Mouse (Mus musculus) stomach, embryonic 15.5 days (tissue): ENCODE results near the gene Erc2. TPM values are rescaled to one million over a fixed set of nuclear protein-coding genes. Genes with fewer than 3 reads are reported as not detected.

ENCODE experiments used
- ATAC-seq: fragments of 200-750 bp; cut with Nextera tagmentation; 2 replicates; pipeline ENCODE4 v1.8.0; 2017; ENCODE audit warnings: low read depth, moderate number of reproducible peaks, moderate TSS enrichment; ENCODE audit not compliant: insufficient read depth, low FRiP score
- H3K27ac ChIP-seq: fragments of 300-500 bp; sonication (generic); 2 replicates; pipeline ENCODE4 v1.5.1; 2015; ENCODE audit warnings: mild to moderate bottlenecking, inconsistent platforms
- H3K27me3 ChIP-seq: fragments of 300-500 bp; sonication (generic); replicated peaks from 2 replicates; pipeline ENCODE4 v1.6.1; 2015; ENCODE audit warnings: inconsistent platforms
- H3K36me3 ChIP-seq: fragments of 300-500 bp; sonication (generic); 2 replicates; pipeline ENCODE4 v1.6.1; 2015; ENCODE audit warnings: inconsistent platforms
- H3K4me1 ChIP-seq: fragments of 300-500 bp; sonication (generic); 2 replicates; pipeline ENCODE4 v1.6.1; 2015; ENCODE audit warnings: inconsistent platforms
- H3K4me2 ChIP-seq: fragments of 300-500 bp; sonication (generic); 2 replicates; pipeline ENCODE4 v1.6.1; 2015; ENCODE audit warnings: mild to moderate bottlenecking, inconsistent platforms
- H3K4me3 ChIP-seq: fragments of 300-500 bp; sonication (generic); replicated peaks from 2 replicates; pipeline ENCODE4 v1.5.1; 2015; ENCODE audit warnings: inconsistent platforms
- H3K9ac ChIP-seq: fragments of 300-500 bp; sonication (generic); 2 replicates; pipeline ENCODE4 v1.6.1; 2015; ENCODE audit warnings: inconsistent platforms
- H3K9me3 ChIP-seq: fragments of 300-500 bp; sonication (generic); 2 replicates; pipeline ENCODE4 v1.6.1; 2016; ENCODE audit warnings: inconsistent platforms
- WGBS: fragments of 180-500 bp; shearing (Covaris S2); methylation state at CpG from one replicate; pipeline ENCODE4 v1.1.7; 2015; 5-methylcytosine and 5-hydroxymethylcytosine counted together
- polyA plus RNA-seq: library from polyadenylated mRNA; unstranded; fragments of >200 nt; fragmentation: Nextera tagmentation; extraction: Ambion mirVana; gene quantifications from 2 replicates; pipeline ENCODE4 v1.2.1, GENCODE M21; 2015

Erc2 gene
- polyA plus RNA-seq, 1 experiment from 2014 or later = 4.8 TPM

DNA sequence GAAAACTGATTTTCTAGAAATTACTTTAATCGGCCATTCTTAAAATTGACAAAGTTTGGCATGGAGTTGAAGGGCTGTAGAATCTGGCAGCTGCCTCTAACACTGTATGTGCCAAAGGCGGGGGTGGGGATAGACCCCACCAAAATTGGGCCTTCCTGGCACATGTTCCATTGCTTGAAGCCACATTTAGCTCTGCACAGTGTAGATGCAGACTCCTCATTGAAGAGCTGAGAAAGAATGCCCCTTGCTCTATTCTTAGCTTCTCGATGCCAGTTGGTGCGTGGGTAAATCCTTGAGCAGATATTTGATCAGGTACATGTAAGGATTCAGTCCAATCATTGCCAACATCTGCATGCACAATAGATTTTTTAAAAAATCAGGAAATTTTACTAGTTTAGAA, 621.2 kb downstream of the Erc2 start:
- no peaks in the 10 kb centered on the region for H3K36me3 ChIP-seq
- WGBS = 90% methylated on average over 4 of the region's 4 CpGs
- no peaks in the 10 kb centered on the region for H3K27me3 ChIP-seq

DNA sequence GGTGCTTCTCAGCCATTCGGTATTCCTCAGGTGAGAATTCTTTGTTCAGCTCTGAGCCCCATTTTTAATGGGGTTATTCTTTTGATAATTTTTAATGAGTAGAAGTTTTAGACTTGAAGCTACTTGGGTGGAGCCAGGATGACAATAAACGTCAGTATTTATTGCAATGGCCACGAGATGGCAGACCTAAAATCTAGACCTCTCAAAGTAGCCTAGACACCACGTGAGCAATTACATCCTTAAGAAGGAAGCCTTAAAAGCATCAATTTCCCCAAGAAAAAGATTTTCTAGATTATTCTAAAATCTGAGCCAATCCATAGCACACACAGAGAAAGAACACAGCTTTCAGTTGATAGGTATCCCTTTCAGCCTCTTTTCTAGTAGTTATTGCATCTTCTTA, 640.5 kb downstream of the Erc2 start:
- Histone ChIP-seq H3K4me2 (no peak overlapping the region), H3K4me3 (no peak overlapping the region), H3K36me3 (no peaks in the 10 kb centered on the region), H3K4me1 (no peaks in the 10 kb centered on the region), H3K9ac (no peak overlapping the region), H3K27ac (no peak overlapping the region), H3K27me3 (no peaks in the 10 kb centered on the region), H3K9me3 (no peaks in the 10 kb centered on the region)
- no peak for ATAC-seq
- WGBS = 50% methylated on average over 4 of the region's 4 CpGs

More for the DNA sequence above, 621.2 kb downstream of the Erc2 start:
- Histone ChIP-seq H3K27ac (no peak overlapping the region), H3K4me3 (no peak overlapping the region), H3K4me1 (no peaks in the 10 kb centered on the region), H3K9ac (no peak overlapping the region), H3K4me2 (no peak overlapping the region), H3K9me3 (no peaks in the 10 kb centered on the region)
- ATAC-seq = no peak

DNA sequence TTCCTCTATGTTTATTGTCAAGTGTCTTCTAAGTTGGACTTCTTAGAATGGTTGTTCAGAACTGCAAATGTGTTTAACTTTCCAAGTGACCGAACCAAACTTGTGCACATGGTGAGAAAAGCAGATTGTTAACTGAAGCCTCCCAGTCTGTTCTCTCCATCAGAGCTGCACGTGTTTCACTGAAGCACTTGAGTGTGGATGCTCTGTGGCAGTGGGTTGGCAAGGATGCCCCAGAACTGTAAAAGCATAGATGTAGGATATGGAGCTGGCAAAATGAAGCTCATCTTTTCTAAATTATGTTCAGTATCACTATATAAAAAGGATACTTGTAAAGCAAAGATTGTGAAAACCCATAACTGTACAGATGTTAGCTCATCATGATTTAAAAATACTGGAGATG, 645.1 kb downstream of the Erc2 start:
- Histone ChIP-seq H3K27ac (no peak overlapping the region), H3K9ac (no peak overlapping the region), H3K36me3 (no peaks in the 10 kb centered on the region), H3K9me3 (no peaks in the 10 kb centered on the region), H3K27me3 (no peaks in the 10 kb centered on the region), H3K4me2 (no peak overlapping the region), H3K4me3 (no peak overlapping the region), H3K4me1 (no peaks in the 10 kb centered on the region)
- ATAC-seq = no peak
- WGBS = 62% methylated on average over 2 of the region's 2 CpGs

DNA sequence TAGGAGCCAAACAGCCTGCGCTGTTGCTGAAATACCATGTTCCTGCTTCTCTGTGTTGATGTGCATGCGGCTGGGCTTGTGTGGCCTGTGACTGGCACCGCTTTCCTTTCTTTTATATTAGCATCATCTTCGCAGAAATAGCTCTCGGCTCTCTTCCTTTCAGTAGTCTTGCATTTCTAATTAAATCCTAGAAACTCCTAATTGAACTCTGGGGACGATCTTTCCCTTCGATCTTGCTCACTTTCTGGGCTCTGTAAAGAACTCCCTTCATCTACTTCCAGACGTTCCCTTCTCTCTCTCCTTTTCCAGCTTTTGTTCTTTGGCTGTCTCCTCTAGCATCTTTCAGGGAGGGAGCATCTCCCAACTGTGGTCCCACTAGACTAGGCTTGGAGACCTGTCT, 649.6 kb downstream of the Erc2 start:
- Histone ChIP-seq H3K27ac (no peak overlapping the region), H3K9ac (no peak overlapping the region), H3K36me3 (no peaks in the 10 kb centered on the region), H3K9me3 (no peaks in the 10 kb centered on the region), H3K4me2 (no peak overlapping the region), H3K27me3 (no peaks in the 10 kb centered on the region), H3K4me3 (no peak overlapping the region), H3K4me1 (no peaks in the 10 kb centered on the region)
- WGBS = 78% methylated on average over 8 of the region's 8 CpGs
- ATAC-seq = no peak

DNA sequence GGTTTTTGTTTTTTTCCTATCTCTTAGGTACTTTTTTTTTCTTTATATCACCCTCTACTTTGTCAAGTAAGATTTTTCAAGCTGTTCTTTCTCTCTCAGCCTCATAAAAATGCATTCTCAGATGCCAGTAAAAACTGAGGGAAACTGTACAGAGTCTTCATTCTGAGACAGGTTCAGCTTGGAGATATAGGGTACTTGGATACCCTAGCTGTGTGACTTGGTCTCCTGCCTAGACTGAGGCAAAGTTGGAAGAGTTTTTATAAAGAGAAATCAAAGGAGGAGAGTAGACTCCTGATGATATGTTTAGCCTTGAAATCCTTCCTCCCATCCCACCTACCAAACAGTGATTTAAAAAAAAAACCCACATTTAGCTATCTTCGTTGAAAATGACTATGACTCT, 651.4 kb downstream of the Erc2 start:
- 75% methylated on average over 1 of the region's 1 CpGs for WGBS
- ATAC-seq = no peak

DNA sequence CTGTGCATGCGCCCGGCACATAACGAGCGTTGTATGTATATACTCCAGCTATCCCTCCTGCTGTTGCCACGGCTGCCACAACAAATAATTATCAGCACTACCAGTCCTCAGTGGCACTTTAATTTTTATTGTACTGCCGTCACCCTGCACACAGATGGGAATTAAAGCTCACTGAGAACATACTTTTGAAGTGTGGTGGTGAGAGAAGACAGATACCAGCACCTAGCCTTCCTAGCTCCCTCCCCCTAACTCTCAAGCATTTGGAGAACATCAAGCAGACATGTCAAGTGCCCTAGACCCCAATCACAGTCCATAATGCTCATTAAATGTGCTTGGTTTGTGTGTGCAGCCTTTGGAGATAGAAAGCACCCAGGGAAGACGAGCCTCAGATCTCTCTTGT, 652.6 kb downstream of the Erc2 start:
- Histone ChIP-seq H3K9ac (no peak overlapping the region), H3K27ac (no peak overlapping the region), H3K27me3 (no peaks in the 10 kb centered on the region), H3K4me3 (no peak overlapping the region), H3K4me2 (no peak overlapping the region), H3K9me3 (no peaks in the 10 kb centered on the region), H3K36me3 (no peaks in the 10 kb centered on the region), H3K4me1 (no peaks in the 10 kb centered on the region)
- WGBS = 69% methylated on average over 7 of the region's 7 CpGs
- no peak for ATAC-seq

More for the DNA sequence above, 651.4 kb downstream of the Erc2 start:
- Histone ChIP-seq H3K4me2 (no peak overlapping the region), H3K27me3 (no peaks in the 10 kb centered on the region), H3K4me1 (no peaks in the 10 kb centered on the region), H3K9ac (no peak overlapping the region), H3K36me3 (no peaks in the 10 kb centered on the region), H3K9me3 (no peaks in the 10 kb centered on the region), H3K4me3 (no peak overlapping the region), H3K27ac (no peak overlapping the region)

DNA sequence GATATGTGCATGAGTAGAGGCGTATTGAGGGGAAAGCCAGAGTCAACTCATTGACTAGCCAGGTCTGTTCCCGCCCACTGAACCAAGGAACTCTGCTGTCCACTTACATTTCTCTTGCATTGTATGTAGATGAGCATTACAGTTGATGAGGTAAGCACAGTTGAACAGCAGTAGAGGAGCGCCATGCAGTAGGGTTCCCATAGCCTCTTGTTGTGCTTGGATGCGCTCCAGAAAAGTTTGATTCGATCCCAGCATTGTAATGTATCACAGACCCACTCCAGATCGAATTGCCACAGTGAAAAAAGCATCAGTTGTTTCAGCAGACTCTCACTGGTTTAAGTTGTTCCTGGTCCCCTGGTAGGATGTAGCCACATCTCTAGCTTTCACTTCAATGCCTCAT, 656.7 kb downstream of the Erc2 start:
- no peak overlapping the region for H3K9ac ChIP-seq
- H3K27me3 ChIP-seq = no peaks in the 10 kb centered on the region
- no peaks in the 10 kb centered on the region for H3K36me3 ChIP-seq
- H3K9me3 ChIP-seq = no peaks in the 10 kb centered on the region
- H3K4me1 ChIP-seq = no peaks in the 10 kb centered on the region
- 82% methylated on average over 6 of the region's 6 CpGs for WGBS
- no peak overlapping the region for H3K27ac ChIP-seq
- ATAC-seq = no peak
- no peak overlapping the region for H3K4me2 ChIP-seq
- no peak overlapping the region for H3K4me3 ChIP-seq

DNA sequence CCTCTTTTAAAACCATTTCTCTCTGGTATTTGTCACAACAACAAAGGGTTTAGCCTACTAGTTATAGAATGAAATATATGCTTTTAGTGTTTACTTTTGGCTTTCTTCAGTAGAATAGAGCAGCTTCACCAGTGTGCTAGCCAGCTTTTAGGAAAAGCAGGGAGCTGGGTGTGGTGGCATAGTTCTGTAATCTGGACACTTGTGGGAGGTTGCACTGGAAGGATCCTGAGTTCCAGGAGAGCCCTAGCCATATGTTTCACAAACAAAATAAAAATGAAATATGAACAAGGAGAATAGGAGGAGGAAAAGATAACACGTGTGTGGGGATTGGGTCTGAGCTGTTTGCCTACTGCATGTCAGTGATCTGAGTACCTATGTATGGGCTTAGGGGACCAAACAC, 658.1 kb downstream of the Erc2 start:
- no peak overlapping the region for H3K4me2 ChIP-seq
- H3K36me3 ChIP-seq = no peaks in the 10 kb centered on the region
- no peak overlapping the region for H3K4me3 ChIP-seq
- H3K4me1 ChIP-seq = no peaks in the 10 kb centered on the region
- H3K27me3 ChIP-seq = no peaks in the 10 kb centered on the region
- WGBS = 42% methylated on average over 1 of the region's 1 CpGs
- no peak overlapping the region for H3K27ac ChIP-seq
- no peak overlapping the region for H3K9ac ChIP-seq
- ATAC-seq = no peak
- H3K9me3 ChIP-seq = no peaks in the 10 kb centered on the region

DNA sequence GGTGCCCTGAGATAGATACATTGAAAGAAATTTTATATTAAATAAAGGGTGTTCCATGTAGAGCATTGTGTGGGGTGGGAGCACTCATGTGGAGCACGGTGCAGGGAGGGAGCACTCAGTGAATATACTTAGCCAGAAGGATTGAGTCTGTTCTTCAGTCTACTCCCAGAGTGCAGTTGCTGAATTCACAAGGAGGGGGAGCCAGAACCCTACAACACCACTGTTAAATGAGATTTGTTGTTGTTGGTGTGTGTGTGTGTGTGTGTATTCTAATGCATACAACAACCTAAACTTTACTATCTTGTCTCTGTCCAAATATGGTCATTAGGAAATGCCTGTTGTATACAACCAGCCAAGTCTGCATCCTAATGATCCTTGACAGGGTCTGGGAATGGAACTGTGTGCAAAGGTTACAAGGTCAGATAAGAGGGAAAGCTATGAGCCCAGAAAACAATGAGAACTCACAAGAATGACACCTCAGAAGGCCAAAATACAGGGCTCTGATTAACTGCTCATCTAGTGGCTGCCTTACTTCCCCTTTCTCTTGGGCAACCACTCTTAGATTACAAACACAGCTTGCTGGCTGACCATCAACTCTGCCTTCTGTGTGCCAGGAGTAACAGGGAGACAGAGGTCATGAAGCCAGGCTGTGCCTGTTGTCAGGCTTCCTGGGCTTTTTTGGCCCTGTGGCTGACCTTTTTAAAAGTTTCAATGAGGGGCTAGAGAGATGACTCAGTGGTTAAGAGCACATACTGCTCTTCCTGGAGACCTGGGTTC, 661.3 kb downstream of the Erc2 start:
- WGBS = 93% methylated on average over 1 of the region's 1 CpGs
- Histone ChIP-seq H3K4me1 (no peaks in the 10 kb centered on the region), H3K9ac (no peak overlapping the region), H3K36me3 (no peaks in the 10 kb centered on the region), H3K4me2 (no peak overlapping the region), H3K4me3 (no peak overlapping the region), H3K9me3 (no peaks in the 10 kb centered on the region), H3K27ac (no peak overlapping the region), H3K27me3 (no peaks in the 10 kb centered on the region)
- ATAC-seq = no peak

DNA sequence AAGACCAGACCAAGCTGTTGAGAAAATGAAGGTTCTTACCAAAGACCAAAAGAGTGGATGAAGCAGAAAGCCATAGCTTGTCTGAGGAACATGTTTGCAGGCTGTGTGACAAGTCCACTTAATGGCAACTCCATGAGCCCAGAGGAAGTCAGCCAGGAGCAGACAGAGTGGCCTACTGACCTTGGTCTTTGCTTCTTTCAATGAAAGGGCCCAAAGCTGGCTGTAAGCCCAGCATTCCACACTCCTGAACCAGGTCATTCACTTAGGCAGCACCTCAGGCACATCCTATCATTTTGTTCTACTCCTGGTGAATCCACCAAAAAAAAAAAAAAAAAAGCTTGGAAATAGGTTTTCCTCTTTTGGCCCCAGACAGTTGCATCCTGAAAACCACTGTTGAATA, 664.3 kb downstream of the Erc2 start:
- ATAC-seq = no peak
- H3K9me3 ChIP-seq = no peaks in the 10 kb centered on the region

DNA sequence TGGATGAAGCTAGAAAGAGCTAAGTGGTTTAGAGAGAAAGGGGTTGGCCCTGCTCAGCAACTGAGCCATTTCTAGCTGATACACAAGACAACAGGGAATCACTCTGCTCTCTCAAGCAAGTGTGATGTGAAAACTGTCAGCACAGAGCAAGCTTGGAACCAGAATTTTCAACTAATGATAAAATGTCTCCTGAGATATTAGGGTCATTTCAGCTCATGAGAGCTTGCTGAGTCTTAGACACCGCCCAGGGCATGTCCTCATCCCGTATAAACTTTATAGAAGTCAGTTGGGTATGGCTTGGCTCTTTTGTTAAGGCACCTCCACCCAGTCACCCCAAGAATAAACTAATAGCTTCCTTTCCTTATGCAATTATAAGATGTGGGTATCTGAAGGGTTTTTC, 666.0 kb downstream of the Erc2 start:
- Histone ChIP-seq H3K9ac (no peak overlapping the region), H3K27me3 (no peaks in the 10 kb centered on the region), H3K27ac (no peak overlapping the region), H3K9me3 (no peaks in the 10 kb centered on the region), H3K36me3 (no peaks in the 10 kb centered on the region), H3K4me2 (no peak overlapping the region), H3K4me1 (0 out of 2 replicates have a peak, but pooled peaks cover 3% of the 10 kb centered on the region), H3K4me3 (no peak overlapping the region)
- 87% methylated on average over 2 of the region's 2 CpGs for WGBS
- ATAC-seq = no peak

More for the DNA sequence above, 664.3 kb downstream of the Erc2 start:
- Histone ChIP-seq H3K36me3 (no peaks in the 10 kb centered on the region), H3K4me3 (no peak overlapping the region), H3K27ac (no peak overlapping the region), H3K4me1 (no peaks in the 10 kb centered on the region), H3K4me2 (no peak overlapping the region), H3K9ac (no peak overlapping the region), H3K27me3 (no peaks in the 10 kb centered on the region)

DNA sequence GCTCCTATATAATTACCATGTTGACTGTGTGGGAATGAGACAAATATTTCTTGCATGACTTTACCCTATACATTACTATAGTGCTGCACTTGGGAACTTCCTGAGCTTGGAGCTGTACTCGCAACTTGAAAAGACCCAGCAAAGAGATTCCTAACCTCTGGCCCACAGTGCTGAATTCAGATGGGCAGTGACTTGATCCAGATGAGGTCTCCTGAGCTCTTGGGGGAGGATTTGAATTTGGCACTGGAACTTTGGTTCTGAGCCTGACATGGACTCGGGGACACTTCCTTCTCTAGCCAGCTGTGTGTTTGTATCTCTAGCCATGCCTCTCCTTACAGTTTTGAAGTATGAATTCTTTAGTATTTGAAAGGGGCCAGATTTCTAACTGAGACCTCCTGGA, 666.7 kb downstream of the Erc2 start:
- Histone ChIP-seq H3K4me2 (no peak overlapping the region), H3K9ac (no peak overlapping the region), H3K27me3 (no peaks in the 10 kb centered on the region), H3K27ac (no peak overlapping the region), H3K4me1 (0 out of 2 replicates have a peak, but pooled peaks cover 3% of the 10 kb centered on the region), H3K9me3 (no peaks in the 10 kb centered on the region), H3K4me3 (no peak overlapping the region), H3K36me3 (no peaks in the 10 kb centered on the region)
- ATAC-seq = no peak
- 53% methylated on average over 2 of the region's 2 CpGs for WGBS

DNA sequence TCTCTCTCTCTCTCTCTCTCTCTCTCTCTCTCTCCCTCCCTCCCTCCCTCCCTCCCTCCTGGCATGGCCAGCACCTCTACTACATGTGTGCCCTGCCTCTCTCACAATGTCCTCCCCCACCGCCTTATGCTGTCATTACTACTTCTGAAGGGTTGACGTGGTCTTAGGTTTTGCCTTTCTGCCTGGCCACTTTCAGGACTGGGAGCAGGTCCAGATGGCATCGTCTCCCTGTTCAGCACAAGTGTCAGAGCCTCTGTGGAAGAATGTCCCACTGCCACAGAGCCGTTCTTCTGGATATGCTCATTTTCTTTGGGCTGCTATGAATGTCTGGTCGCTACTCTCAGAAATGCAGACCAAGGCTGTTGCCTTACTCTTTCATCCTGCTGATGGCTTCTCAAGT, 671.7 kb downstream of the Erc2 start:
- no peak for ATAC-seq
- H3K27me3 ChIP-seq = no peaks in the 10 kb centered on the region
- no peak overlapping the region for H3K9ac ChIP-seq
- 80% methylated on average over 5 of the region's 5 CpGs for WGBS
- no peak overlapping the region for H3K4me3 ChIP-seq
- H3K27ac ChIP-seq = no peak overlapping the region
- no peaks in the 10 kb centered on the region for H3K36me3 ChIP-seq
- H3K4me1 ChIP-seq = peaks cover 16% of the 10 kb centered on the region; the same call in 1 of the 2 replicates
- H3K9me3 ChIP-seq = no peaks in the 10 kb centered on the region
- no peak overlapping the region for H3K4me2 ChIP-seq
